In the genomic region with DNA sequence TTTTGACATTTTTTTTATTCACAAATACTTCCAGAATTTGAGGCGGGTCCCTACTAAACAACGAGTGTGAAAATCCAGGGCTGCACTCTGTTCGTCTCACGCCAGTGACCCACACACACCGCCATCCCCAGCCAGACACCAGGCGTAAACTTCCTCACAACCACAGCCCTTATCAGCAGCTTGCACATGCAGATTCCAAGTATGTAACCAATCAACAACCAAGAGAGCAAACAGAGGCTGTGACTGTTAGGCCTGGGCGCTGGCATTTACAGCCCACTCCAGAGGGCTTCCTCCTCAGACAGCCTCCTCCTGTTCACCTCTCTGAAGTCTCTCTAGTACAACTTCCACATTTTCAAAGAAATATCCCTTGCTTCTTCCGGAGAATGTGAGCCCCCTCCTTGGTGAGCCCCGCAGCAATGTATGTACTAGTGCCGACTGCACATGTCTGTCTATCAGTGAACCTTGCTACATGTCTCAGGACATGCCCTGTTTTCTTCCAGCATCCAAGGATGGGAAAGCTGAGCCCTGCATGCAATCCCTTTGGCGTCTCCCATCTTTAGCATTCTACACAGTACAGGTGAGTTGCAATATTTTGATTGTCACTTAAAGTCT, we compare ENCODE assay signal across 11 mouse cellular contexts. TPM values are rescaled to one million over a fixed set of nuclear protein-coding genes. Genes with fewer than 3 reads are reported as not detected.
A peak's percentile ranks its signal among the peaks of the same experiment; 100 is the strongest.
DNase-seq lines count a peak whose midpoint lies in the region; ATAC-seq lines count a peak whose summit lies in the region.
"Had no signal": no experiment of that assay in that cellular context is flagged by ENCODE, and none has a peak within 500 bp of the region (broad histone marks: within the 10 kb centered on the region; RNA-seq: fewer than 3 reads in every experiment).

No protein-coding gene starts in this region.

- H3K4me1 ChIP-seq in heart, embryonic 10.5 days = peaks cover 23% of the 10 kb centered on the region
- peaks cover 21% of the 10 kb centered on the region for H3K4me1 ChIP-seq in heart, embryonic 12.5 days (replicated peaks)
- peaks cover 28% of the 10 kb centered on the region for H3K4me1 ChIP-seq in hindbrain, embryonic 14.5 days (replicated peaks; ENCODE audit: control insufficient read depth, insufficient read depth, low read length)

- no peak overlapping the region for H3K9ac ChIP-seq in heart, embryonic 12.5 days
- H3K9ac ChIP-seq in hindbrain, embryonic 14.5 days = peak overlapping the region; percentile 68; the same call in 1 of the 2 replicates
- H3K9ac ChIP-seq: heart, embryonic 15.5 days; kidney, embryonic 15.5 days had no signal

- no peak overlapping the region for H3K4me3 ChIP-seq in heart, embryonic 10.5 days
- no peak overlapping the region for H3K4me3 ChIP-seq in heart, embryonic 12.5 days
- peak overlapping the region; percentile 46 for H3K4me3 ChIP-seq in hindbrain, embryonic 14.5 days (replicated peaks; ENCODE audit: low read length)
- H3K4me3 ChIP-seq: gastrocnemius, adult 2 months; heart, embryonic 15.5 days had no signal

- peaks cover 67% of the 10 kb centered on the region for H3K27me3 ChIP-seq in heart, embryonic 10.5 days (ENCODE audit: insufficient read depth, poor library complexity, severe bottlenecking)
- peaks cover 48% of the 10 kb centered on the region for H3K27me3 ChIP-seq in heart, embryonic 12.5 days (replicated peaks)
- no peaks in the 10 kb centered on the region for H3K27me3 ChIP-seq in hindbrain, embryonic 14.5 days (ENCODE audit: control insufficient read depth, insufficient read depth, low read length)

- H3K4me2 ChIP-seq in heart, embryonic 12.5 days = no peak overlapping the region
- H3K4me2 ChIP-seq in hindbrain, embryonic 14.5 days (replicated peaks) = peak overlapping the region; percentile 72

- WGBS in heart, embryonic 10.5 days = 45% methylated on average over 11 of the region's 11 CpGs
- WGBS in heart, embryonic 12.5 days = 40% methylated on average over 11 of the region's 11 CpGs
- 71% methylated on average over 11 of the region's 11 CpGs for WGBS in hindbrain, embryonic 14.5 days

- peak; percentile 74 for DNase-seq in heart, embryonic 10.5 days (ENCODE audit: low spot score)
- peak; percentile 97 for DNase-seq in MEL-GATA-1-ER (ENCODE audit: extremely low read depth, low read depth)
- no peak for DNase-seq in hindbrain, embryonic 14.5 days (ENCODE audit: low spot score)
- DNase-seq in lung, postnatal 36 days = peak; percentile 29
- DNase-seq in left cerebral cortex, postnatal 36 days (ENCODE audit: low spot score in 2 of 2) = no peak
- DNase-seq in right cerebral cortex, adult 18-20 months = no peak
- DNase-seq in embryo, embryonic 10.5 days (ENCODE audit: low spot score) = no peak

- no peak overlapping the region for H3K27ac ChIP-seq in heart, embryonic 10.5 days
- no peak overlapping the region for H3K27ac ChIP-seq in heart, embryonic 12.5 days (ENCODE audit: poor library complexity, severe bottlenecking)
- H3K27ac ChIP-seq in hindbrain, embryonic 14.5 days = no peak overlapping the region
- H3K27ac ChIP-seq: gastrocnemius, adult 2 months; heart, embryonic 15.5 days; kidney, embryonic 15.5 days had no signal

- no peaks in the 10 kb centered on the region for H3K36me3 ChIP-seq in heart, embryonic 10.5 days
- no peaks in the 10 kb centered on the region for H3K36me3 ChIP-seq in heart, embryonic 12.5 days
- H3K36me3 ChIP-seq in hindbrain, embryonic 14.5 days (replicated peaks; ENCODE audit: control insufficient read depth, insufficient read depth) = no peaks in the 10 kb centered on the region
- H3K36me3 ChIP-seq: heart, embryonic 15.5 days; kidney, embryonic 15.5 days had no signal

- ATAC-seq in heart, embryonic 12.5 days (ENCODE audit: insufficient number of reproducible peaks, low FRiP score) = no peak
- no peak for ATAC-seq in hindbrain, embryonic 14.5 days (ENCODE audit: low FRiP score)

- H3K9me3 ChIP-seq in heart, embryonic 10.5 days = no peaks in the 10 kb centered on the region
- H3K9me3 ChIP-seq in heart, embryonic 12.5 days (replicated peaks) = no peaks in the 10 kb centered on the region
- H3K9me3 ChIP-seq in hindbrain, embryonic 14.5 days (ENCODE audit: control insufficient read depth, low read length) = no peaks in the 10 kb centered on the region
- H3K9me3 ChIP-seq: heart, embryonic 15.5 days; kidney, embryonic 15.5 days had no signal

- intact Hi-C loops in left cerebral cortex, postnatal 36 days (cut with DNase I) = loop anchor here (5.0 to 10.0 kb wide), 5 partner anchors 98 to 678 kb away; no protein-coding TSS in a partner anchor

RNA-seq across cellular contexts. Expression of gene St6galnac5, which starts 2.5 kb away (rescaled TPM):
- polyA plus RNA-seq in heart, embryonic 10.5 days (2016; fragmentation: Nextera tagmentation; extraction: Ambion mirVana) = 0.70 and 1.3 TPM in 2 replicates
- polyA plus RNA-seq in heart, embryonic 12.5 days (2016; fragmentation: Nextera tagmentation; extraction: Ambion mirVana) = 0.77 and 0.92 TPM in 2 replicates
- 17.5 and 19.8 TPM in 2 replicates for polyA plus RNA-seq in hindbrain, embryonic 14.5 days (2014; fragmentation: Nextera tagmentation; extraction: Ambion mirVana)
- total RNA-seq in left cerebral cortex, postnatal 36 days (2021) = 10 to 100 TPM; 28.9 to 37.4 TPM

Comparison
In these comparisons a context has a peak if more than half of its experiments do, and no peak if none do; other contexts are left out.
1. DNase-seq: peak in heart, embryonic 10.5 days (single experiment), MEL-GATA-1-ER (single experiment) and lung, postnatal 36 days (single experiment); none in hindbrain, embryonic 14.5 days (single experiment), left cerebral cortex, postnatal 36 days (0 of 2), right cerebral cortex, adult 18-20 months (single experiment) and embryo, embryonic 10.5 days (single experiment).